ENCODE assay signal across 18 mouse cellular contexts in genomic region chr11:94315308-94315707, GRCm38 (mm10). TPM values are rescaled to one million over a fixed set of nuclear protein-coding genes. Genes with fewer than 3 reads are reported as not detected.
A peak's percentile ranks its signal among the peaks of the same experiment; 100 is the strongest.
DNase-seq lines count a peak whose midpoint lies in the region; ATAC-seq and TF ChIP-seq lines count a peak whose summit lies in the region.
"Had no signal": no experiment of that assay in that cellular context is flagged by ENCODE, and none has a peak within 500 bp of the region (broad histone marks: within the 10 kb centered on the region; RNA-seq: fewer than 3 reads in every experiment).

No protein-coding gene starts in this region.

- no peak overlapping the region for H3K9ac ChIP-seq in heart, embryonic 15.5 days
- 0 out of 2 replicates have a peak overlapping the region, but pooled peaks have one; percentile 8 for H3K9ac ChIP-seq in neural tube, embryonic 13.5 days
- H3K9ac ChIP-seq in neural tube, embryonic 15.5 days (replicated peaks): no peak overlapping the region
- H3K9ac ChIP-seq in liver, embryonic 14.5 days (replicated peaks): no peak overlapping the region; the same call in 1 of the 2 replicates
- H3K9ac ChIP-seq: forebrain, postnatal 0 days; hindbrain, embryonic 14.5 days had no signal

- H3K9me3 ChIP-seq in heart, embryonic 15.5 days (replicated peaks): no peaks in the 10 kb centered on the region
- no peaks in the 10 kb centered on the region for H3K9me3 ChIP-seq in neural tube, embryonic 13.5 days
- no peaks in the 10 kb centered on the region for H3K9me3 ChIP-seq in neural tube, embryonic 15.5 days (replicated peaks)
- no peaks in the 10 kb centered on the region for H3K9me3 ChIP-seq in liver, embryonic 14.5 days (ENCODE audit: control insufficient read depth, low read length)

- H3K4me2 ChIP-seq in heart, embryonic 15.5 days: no peak overlapping the region
- H3K4me2 ChIP-seq in neural tube, embryonic 13.5 days: no peak overlapping the region
- no peak overlapping the region for H3K4me2 ChIP-seq in neural tube, embryonic 15.5 days
- H3K4me2 ChIP-seq in liver, embryonic 14.5 days (ENCODE audit: low read depth): peak overlapping the region; percentile 40
- H3K4me2 ChIP-seq: hindbrain, embryonic 14.5 days had no signal

- H3K27me3 ChIP-seq in heart, embryonic 15.5 days: no peaks in the 10 kb centered on the region
- H3K27me3 ChIP-seq in neural tube, embryonic 13.5 days: no peaks in the 10 kb centered on the region
- H3K27me3 ChIP-seq in neural tube, embryonic 15.5 days (replicated peaks): no peaks in the 10 kb centered on the region
- no peaks in the 10 kb centered on the region for H3K27me3 ChIP-seq in liver, embryonic 14.5 days (ENCODE audit: control insufficient read depth, insufficient read depth, low read length)

- ATAC-seq in heart, embryonic 15.5 days (replicated peaks; ENCODE audit: insufficient number of reproducible peaks, insufficient read depth, low FRiP score, low read depth): no peak
- ATAC-seq in neural tube, embryonic 13.5 days (ENCODE audit: low read depth): no peak
- no peak for ATAC-seq in neural tube, embryonic 15.5 days (ENCODE audit: low FRiP score)
- no peak for ATAC-seq in liver, embryonic 14.5 days (ENCODE audit: insufficient read depth)
- ATAC-seq: forebrain, postnatal 0 days; intestine, embryonic 16.5 days had no signal

- no peak overlapping the region for H3K4me3 ChIP-seq in heart, embryonic 15.5 days
- H3K4me3 ChIP-seq in neural tube, embryonic 13.5 days: no peak overlapping the region
- no peak overlapping the region for H3K4me3 ChIP-seq in neural tube, embryonic 15.5 days (replicated peaks)
- no peak overlapping the region for H3K4me3 ChIP-seq in liver, embryonic 14.5 days (ENCODE audit: insufficient read depth in 1 of 2, low read depth in 2 of 2, low read length in 2 of 2)

- DNase-seq in heart, adult 9 months (ENCODE audit: low spot score in 2 of 2): no peak
- no peak for DNase-seq in liver, embryonic 14.5 days (ENCODE audit: low read depth in 3 of 3, low spot score in 3 of 3)
- DNase-seq in cerebellum, adult 8-10 months: no peak
- DNase-seq in adipocyte (ENCODE audit: low spot score): no peak
- DNase-seq: adrenal gland, postnatal 25 days; cerebellum, adult 18-20 months; forebrain, postnatal 0 days; layer of hippocampus, postnatal 36 days; right cerebral cortex, postnatal 25 days; thymus, postnatal 36 days had no signal

- peak overlapping the region; percentile 17; the same call in 1 of the 2 replicates for H3K27ac ChIP-seq in heart, embryonic 15.5 days
- H3K27ac ChIP-seq in neural tube, embryonic 13.5 days (replicated peaks): no peak overlapping the region
- no peak overlapping the region for H3K27ac ChIP-seq in neural tube, embryonic 15.5 days (replicated peaks)
- H3K27ac ChIP-seq in liver, embryonic 14.5 days: peak overlapping the region; percentile 26
- H3K27ac ChIP-seq: hindbrain, embryonic 14.5 days had no signal

- peaks cover 69% of the 10 kb centered on the region for H3K4me1 ChIP-seq in heart, embryonic 15.5 days (replicated peaks)
- peaks cover 87% of the 10 kb centered on the region for H3K4me1 ChIP-seq in neural tube, embryonic 13.5 days (replicated peaks)
- peaks cover 61% of the 10 kb centered on the region for H3K4me1 ChIP-seq in neural tube, embryonic 15.5 days
- H3K4me1 ChIP-seq in liver, embryonic 14.5 days (replicated peaks; ENCODE audit: control insufficient read depth in 2 of 2, insufficient read depth in 2 of 2, low read length in 1 of 2): peaks cover 54 to 55% of the 10 kb centered on the region in 2 experiments

- 0 out of 2 replicates have a peak, but pooled peaks cover 4% of the 10 kb centered on the region for H3K36me3 ChIP-seq in heart, embryonic 15.5 days
- no peaks in the 10 kb centered on the region for H3K36me3 ChIP-seq in neural tube, embryonic 13.5 days
- H3K36me3 ChIP-seq in neural tube, embryonic 15.5 days: 0 out of 2 replicates have a peak, but pooled peaks cover 1% of the 10 kb centered on the region
- peaks cover 20% of the 10 kb centered on the region for H3K36me3 ChIP-seq in liver, embryonic 14.5 days (replicated peaks; ENCODE audit: control insufficient read depth, insufficient read depth, low read depth)

- no peak for TF ChIP-seq CTCF in liver, embryonic 14.5 days (IDR thresholded peaks at IDR 0.05; ENCODE audit: low read depth)

- no peak for TF ChIP-seq EP300 in liver, embryonic 14.5 days (IDR thresholded peaks at IDR 0.05; ENCODE audit: low read depth)

- WGBS in heart, embryonic 15.5 days: 35% methylated on average over 1 of the region's 1 CpGs
- 82% methylated on average over 1 of the region's 1 CpGs for WGBS in neural tube, embryonic 13.5 days
- WGBS in neural tube, embryonic 15.5 days: 66% methylated on average over 1 of the region's 1 CpGs
- 21% methylated on average over 1 of the region's 1 CpGs for WGBS in liver, embryonic 14.5 days (ENCODE audit: insufficient replicate concordance)

RNA-seq across cellular contexts. Expression of gene Luc7l3, which starts 6.5 kb away (rescaled TPM):
- 63.3 and 70.9 TPM in 2 replicates for polyA plus RNA-seq in heart, embryonic 15.5 days (2015; fragmentation: Nextera tagmentation; extraction: Ambion mirVana)
- 146 and 151 TPM in 2 replicates for polyA plus RNA-seq in neural tube, embryonic 13.5 days (2015; fragmentation: Nextera tagmentation; extraction: Ambion mirVana)
- 124 and 133 TPM in 2 replicates for polyA plus RNA-seq in neural tube, embryonic 15.5 days (2015; fragmentation: Nextera tagmentation; extraction: Ambion mirVana)
- 20.6 and 39.1 TPM in 2 replicates for polyA plus RNA-seq in liver, embryonic 14.5 days (2012; rRNA removed)
- 33.7 and 38.7 TPM in 2 replicates for polyA plus RNA-seq in liver, embryonic 14.5 days (2014; fragmentation: Nextera tagmentation; extraction: Ambion mirVana)

RNA-seq across cellular contexts. Expression of gene Ankrd40, which starts 12.5 kb away (rescaled TPM):
- 52.3 and 52.5 TPM in 2 replicates for polyA plus RNA-seq in heart, embryonic 15.5 days (2015; fragmentation: Nextera tagmentation; extraction: Ambion mirVana)
- 21.0 and 21.8 TPM in 2 replicates for polyA plus RNA-seq in neural tube, embryonic 13.5 days (2015; fragmentation: Nextera tagmentation; extraction: Ambion mirVana)
- 12.5 and 17.7 TPM in 2 replicates for polyA plus RNA-seq in neural tube, embryonic 15.5 days (2015; fragmentation: Nextera tagmentation; extraction: Ambion mirVana)
- 11.7 and 12.6 TPM in 2 replicates for polyA plus RNA-seq in liver, embryonic 14.5 days (2012; rRNA removed)
- 5.1 and 5.5 TPM in 2 replicates for polyA plus RNA-seq in liver, embryonic 14.5 days (2014; fragmentation: Nextera tagmentation; extraction: Ambion mirVana)

RNA-seq across cellular contexts. Expression of gene Gm21885, which starts 33.6 kb away (rescaled TPM):
- polyA plus RNA-seq in heart, embryonic 15.5 days (2015; fragmentation: Nextera tagmentation; extraction: Ambion mirVana): 0.30 TPM in 1 of 2 replicates, not detected in the other
- polyA plus RNA-seq in neural tube, embryonic 13.5 days (2015; fragmentation: Nextera tagmentation; extraction: Ambion mirVana): 0.27 TPM in 1 of 2 replicates, not detected in the other
- polyA plus RNA-seq in neural tube, embryonic 15.5 days (2015; fragmentation: Nextera tagmentation; extraction: Ambion mirVana): not detected in 2 replicates
- not detected in 2 replicates for polyA plus RNA-seq in liver, embryonic 14.5 days (2012; rRNA removed)
- 0.32 TPM in 1 of 2 replicates, not detected in the other for polyA plus RNA-seq in liver, embryonic 14.5 days (2014; fragmentation: Nextera tagmentation; extraction: Ambion mirVana)
- polyA plus RNA-seq: embryonic facial prominence, embryonic 11.5 days; forebrain, postnatal 0 days; hindbrain, embryonic 14.5 days; kidney, embryonic 16.5 days; neural tube, embryonic 14.5 days had no signal

Comparison
In these comparisons a context has a peak if more than half of its experiments do, and no peak if none do; other contexts are left out.
1. H3K27ac ChIP-seq: peak in heart, embryonic 15.5 days (single experiment) and liver, embryonic 14.5 days (single experiment); none in neural tube, embryonic 13.5 days (single experiment) and neural tube, embryonic 15.5 days (single experiment).